Mouse (Mus musculus): ENCODE results near the gene Rplp1.

DNA sequence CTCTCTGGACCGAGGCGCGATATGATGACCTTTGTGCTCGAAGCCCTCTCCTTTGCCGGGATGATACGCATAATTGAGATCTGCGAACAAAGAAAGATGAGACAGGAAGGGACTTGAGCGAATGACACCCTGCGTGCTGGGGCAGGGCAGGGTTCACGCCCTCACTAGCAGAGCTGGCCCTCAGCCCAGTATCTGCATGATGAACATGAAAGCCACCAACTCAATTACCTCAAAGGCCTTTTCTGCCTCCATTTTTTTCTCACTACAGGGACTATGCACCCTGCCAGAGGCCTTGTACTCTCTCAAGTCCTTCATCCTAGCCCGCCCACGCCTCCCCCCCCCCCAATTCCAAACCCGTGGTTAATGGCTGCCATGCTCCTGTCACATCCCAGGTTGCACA lies 29.4 kb downstream of the Rplp1 start:
- no peak for TF ChIP-seq POLR2A (IDR thresholded peaks at IDR 0.05; ENCODE audit: control insufficient read depth, extremely low read depth, insufficient read depth, low read length, poor library complexity)
- TF ChIP-seq CTCF (IDR thresholded peaks at IDR 0.05; ENCODE audit: borderline replicate concordance, control insufficient read depth, extremely low read depth, insufficient read depth, low read length, poor library complexity): no peak
